Comparison of ENCODE assay signal across 8 mouse cellular contexts in genomic region chr3:146149156-146150057, GRCm38 (mm10). TPM values are rescaled to one million over a fixed set of nuclear protein-coding genes. Genes with fewer than 3 reads are reported as not detected.
DNase-seq lines count a peak whose midpoint lies in the region; ATAC-seq lines count a peak whose summit lies in the region.

Gene Mcoln2 (plus strand): TSS chr3:146149833.

- H3K9me3 ChIP-seq in hindbrain, embryonic 10.5 days: no peaks in the 10 kb centered on the region
- no peaks in the 10 kb centered on the region for H3K9me3 ChIP-seq in liver, embryonic 11.5 days (ENCODE audit: control insufficient read depth, low read length)

- H3K4me2 ChIP-seq in liver, embryonic 11.5 days: peak within 1 kb of the TSS; percentile 65

- H3K27me3 ChIP-seq in hindbrain, embryonic 10.5 days (ENCODE audit: insufficient read depth, poor library complexity, severe bottlenecking): peaks cover 51% of the 10 kb centered on the region
- H3K27me3 ChIP-seq in liver, embryonic 11.5 days (replicated peaks; ENCODE audit: control insufficient read depth, insufficient read depth, low read length): peaks cover 3% of the 10 kb centered on the region; the same call in 1 of the 2 replicates

- H3K27ac ChIP-seq in hindbrain, embryonic 10.5 days: peak within 1 kb of the TSS; percentile 53; the same call in 1 of the 2 replicates
- no peak within 1 kb of the TSS for H3K27ac ChIP-seq in liver, embryonic 11.5 days (ENCODE audit: low read depth, low read length)

- WGBS in hindbrain, embryonic 10.5 days: 12% methylated on average over 33 of the region's 34 CpGs
- WGBS in liver, embryonic 11.5 days: 10% methylated on average over 34 of the region's 34 CpGs

- peak within 1 kb of the TSS; percentile 61 for H3K4me3 ChIP-seq in hindbrain, embryonic 10.5 days
- H3K4me3 ChIP-seq in liver, embryonic 11.5 days (ENCODE audit: low read depth, low read length): peak within 1 kb of the TSS; percentile 46

- peak within 1 kb of the TSS; percentile 13; the same call in 1 of the 2 replicates for H3K9ac ChIP-seq in liver, embryonic 11.5 days (ENCODE audit: low read depth, low read length)

- peaks cover 25% of the 10 kb centered on the region for H3K4me1 ChIP-seq in hindbrain, embryonic 10.5 days (replicated peaks)
- H3K4me1 ChIP-seq in liver, embryonic 11.5 days (replicated peaks; ENCODE audit: control insufficient read depth, insufficient read depth, low read length): peaks cover 5% of the 10 kb centered on the region; the same call in 1 of the 2 replicates

- ATAC-seq in common myeloid progenitor, adult 5-6 weeks (replicated peaks; ENCODE audit: low read depth, poor library complexity, severe bottlenecking): peak; percentile 61
- peak; percentile 50 for ATAC-seq in liver, embryonic 11.5 days (replicated peaks; ENCODE audit: low FRiP score)

- intact Hi-C loops in gastrocnemius, postnatal 14 days (cut with DNase I; ENCODE audit: low total_unique reads): no loop called here

- H3K36me3 ChIP-seq in hindbrain, embryonic 10.5 days: no peaks in the 10 kb centered on the region
- no peaks in the 10 kb centered on the region for H3K36me3 ChIP-seq in liver, embryonic 11.5 days (ENCODE audit: control insufficient read depth, insufficient read depth, low read length)

- DNase-seq in gastrocnemius, adult 18-20 months (ENCODE audit: low spot score): peak; percentile 5
- no peak for DNase-seq in gastrocnemius, postnatal 14 days
- DNase-seq in hindbrain, embryonic 10.5 days (ENCODE audit: low spot score): no peak
- DNase-seq in liver, embryonic 11.5 days (ENCODE audit: low spot score): peak; percentile 42
- peak; percentile 19 for DNase-seq in naive thymus-derived CD4-positive, alpha-beta T cell, adult 2 months (ENCODE audit: low read depth)
- no peak for DNase-seq in left cerebral cortex, adult 9 months (ENCODE audit: low spot score in 2 of 2)
- DNase-seq in urinary bladder, postnatal 4 days (ENCODE audit: low spot score in 2 of 2): no peak

RNA-seq across cellular contexts. Expression of gene Mcoln2, which starts in this region (rescaled TPM):
- total RNA-seq in gastrocnemius, adult 18-20 months (2021): not detected
- under 1 TPM in 1 of 2 experiments, not detected in 1; 0.12 TPM for total RNA-seq in gastrocnemius, postnatal 14 days (2021)
- total RNA-seq in common myeloid progenitor, adult 5-6 weeks (2017): 8.2 and 11.1 TPM in 2 replicates
- 0.41 and 0.62 TPM in 2 replicates for polyA plus RNA-seq in hindbrain, embryonic 10.5 days (2016; fragmentation: Nextera tagmentation; extraction: Ambion mirVana)
- 3.5 and 4.6 TPM in 2 replicates for polyA plus RNA-seq in liver, embryonic 11.5 days (2014; fragmentation: Nextera tagmentation; extraction: Ambion mirVana)

Comparison
In these comparisons a context has a peak if more than half of its experiments do, and no peak if none do; other contexts are left out.
1. Peak in DNase-seq in gastrocnemius, adult 18-20 months; RNA of the gene not detected or under 1 TPM.
2. DNase-seq: peak in liver, embryonic 11.5 days (single experiment) and naive thymus-derived CD4-positive, alpha-beta T cell, adult 2 months (single experiment); none in gastrocnemius, postnatal 14 days (single experiment), hindbrain, embryonic 10.5 days (single experiment), left cerebral cortex, adult 9 months (0 of 2) and urinary bladder, postnatal 4 days (0 of 2).